Mouse (Mus musculus) naive thymus-derived CD4-positive, alpha-beta T cell, adult 2 months (primary cell): ENCODE measurements around the gene Mbd3l2.
"Not testable (repeated sequence)": the region's sequence is repeated elsewhere in the genome, so short reads cannot be mapped to it uniquely, and the experiment has no call there.

Source experiments
- DNase-seq: peaks from one replicate; pipeline ENCODE4 v3.0.0-alpha.2; 2011; ENCODE audit warnings: low read depth

Mbd3l2 gene

GRCm38 (mm10) chr9:18430354-18430753, at the start of gene Mbd3l2:
Mbd3l2 (plus strand) TSS chr9:18430654.
- no peak for DNase-seq

GRCm38 (mm10) chr9:18385782-18386181, 44.7 kb upstream of the Mbd3l2 start:
- no peak for DNase-seq

GRCm38 (mm10) chr9:18399629-18400028, 30.8 kb upstream of the Mbd3l2 start:
- DNase-seq, result no peak

GRCm38 (mm10) chr9:18402895-18403294, 27.6 kb upstream of the Mbd3l2 start, which contains the start of gene Naalad2:
Naalad2 (minus strand) TSS chr9:18402995.
- not testable (repeated sequence) for DNase-seq

GRCm38 (mm10) chr9:18404118-18404517, 26.3 kb upstream of the Mbd3l2 start, which contains the start of gene Ubtfl1:
Ubtfl1 (plus strand) TSS chr9:18404418.
- no peak for DNase-seq

GRCm38 (mm10) chr9:18412371-18412770, 18.1 kb upstream of the Mbd3l2 start:
- not testable (repeated sequence) for DNase-seq

GRCm38 (mm10) chr9:18431687-18432086, 1.2 kb downstream of the Mbd3l2 start:
- DNase-seq, result no peak

- no peak for DNase-seq
These were observed 26.1 kb downstream of the Mbd3l2 start for GRCm38 (mm10) chr9:18456520-18456919.

GRCm38 (mm10) chr9:18467350-18467749, 36.9 kb downstream of the Mbd3l2 start:
- DNase-seq, result no peak

- DNase-seq, result no peak
These were observed 37.6 kb downstream of the Mbd3l2 start for GRCm38 (mm10) chr9:18468005-18468404.

GRCm38 (mm10) chr9:18473324-18474128, 43.1 kb downstream of the Mbd3l2 start:
- DNase-seq, result peak; percentile 81

- no peak for DNase-seq
These were observed 47.7 kb downstream of the Mbd3l2 start, which contains the start of the genes Zfp558 and Mbd3l1 for GRCm38 (mm10) chr9:18478168-18478567. Zfp558 (minus strand) TSS chr9:18478268. Mbd3l1 (plus strand) TSS chr9:18478359.
